Mouse (Mus musculus) lung, embryonic 16.5 days (tissue): ENCODE results near the gene Faf1. TPM values are rescaled to one million over a fixed set of nuclear protein-coding genes. Genes with fewer than 3 reads are reported as not detected.

Source experiments
- ATAC-seq: fragments of 200-750 bp; cut with Nextera tagmentation; 2 replicates; pipeline ENCODE4 v1.8.0; 2017; ENCODE audit warnings: low read depth, mild to moderate bottlenecking, moderate library complexity
- H3K27ac ChIP-seq: fragments of 300-500 bp; sonication (generic); 2 replicates; pipeline ENCODE4 v1.5.1; 2014; ENCODE audit warnings: mild to moderate bottlenecking, control low read depth, low read length
- H3K27me3 ChIP-seq: fragments of 300-500 bp; sonication (generic); 2 replicates; pipeline ENCODE4 v1.6.1; 2014; ENCODE audit warnings: low read depth, low read length, mixed read lengths; ENCODE audit not compliant: control insufficient read depth, insufficient read depth
- H3K36me3 ChIP-seq: fragments of 300-500 bp; sonication (generic); 2 replicates; pipeline ENCODE4 v1.6.1; 2014; ENCODE audit warnings: low read length; ENCODE audit not compliant: control insufficient read depth, insufficient read depth
- H3K4me1 ChIP-seq: fragments of 300-500 bp; sonication (generic); replicated peaks from 2 replicates; pipeline ENCODE4 v1.6.1; 2014; ENCODE audit warnings: low read length, mixed read lengths; ENCODE audit not compliant: control insufficient read depth, insufficient read depth
- H3K4me2 ChIP-seq: fragments of 300-500 bp; sonication (generic); 2 replicates; pipeline ENCODE4 v1.6.1; 2014; ENCODE audit warnings: low read depth, low read length, control low read depth
- H3K4me3 ChIP-seq: fragments of 300-500 bp; sonication (generic); 2 replicates; pipeline ENCODE4 v1.5.1; 2014; ENCODE audit warnings: mild to moderate bottlenecking, low read length, control low read depth
- H3K9ac ChIP-seq: fragments of 300-500 bp; sonication (generic); 2 replicates; pipeline ENCODE4 v1.6.1; 2014; ENCODE audit warnings: low read length, control low read depth
- H3K9me3 ChIP-seq: fragments of 300-500 bp; sonication (generic); 2 replicates; pipeline ENCODE4 v1.6.1; 2016; ENCODE audit warnings: low read length; ENCODE audit not compliant: control insufficient read depth
- WGBS: fragments of 180-500 bp; shearing (Covaris S2); extraction: QIAGEN DNeasy Blood & Tissue Kit; methylation state at CpG from one replicate; pipeline ENCODE4 v1.1.7; 2014; 5-methylcytosine and 5-hydroxymethylcytosine counted together
- polyA plus RNA-seq: library from polyadenylated mRNA; unstranded; fragments of >200 nt; fragmentation: Nextera tagmentation; extraction: Ambion mirVana; gene quantifications from 2 replicates; pipeline ENCODE4 v1.2.1, GENCODE M21; 2015

Faf1 gene
- polyA plus RNA-seq, 1 experiment from 2014 or later = 20.9 TPM

- no peak for ATAC-seq
- H3K9ac ChIP-seq = no peak overlapping the region
- H3K4me3 ChIP-seq = no peak overlapping the region
- no peaks in the 10 kb centered on the region for H3K9me3 ChIP-seq
- no peak overlapping the region for H3K27ac ChIP-seq
- H3K36me3 ChIP-seq = no peaks in the 10 kb centered on the region
- no peaks in the 10 kb centered on the region for H3K4me1 ChIP-seq
- no peaks in the 10 kb centered on the region for H3K27me3 ChIP-seq
- no peak overlapping the region for H3K4me2 ChIP-seq
- WGBS = 75% methylated on average over 5 of the region's 5 CpGs
These were observed 287.3 kb downstream of the Faf1 start for GRCm38 (mm10) chr4:109963570-109964279.

- WGBS = 77% methylated on average over 5 of the region's 5 CpGs
- Histone ChIP-seq H3K9me3 (no peaks in the 10 kb centered on the region), H3K4me2 (no peak overlapping the region), H3K36me3 (no peaks in the 10 kb centered on the region), H3K4me3 (no peak overlapping the region), H3K27me3 (peaks cover 33% of the 10 kb centered on the region), H3K9ac (no peak overlapping the region), H3K4me1 (no peaks in the 10 kb centered on the region), H3K27ac (no peak overlapping the region)
- ATAC-seq = no peak
These were observed 293.2 kb downstream of the Faf1 start for GRCm38 (mm10) chr4:109969561-109969960.

- no peak overlapping the region for H3K4me3 ChIP-seq
- H3K9ac ChIP-seq = no peak overlapping the region
- 2% methylated on average over 20 of the region's 20 CpGs for WGBS
- no peak overlapping the region for H3K27ac ChIP-seq
- H3K27me3 ChIP-seq = peaks cover 76% of the 10 kb centered on the region
- H3K36me3 ChIP-seq = no peaks in the 10 kb centered on the region
- no peaks in the 10 kb centered on the region for H3K9me3 ChIP-seq
- no peak overlapping the region for H3K4me2 ChIP-seq
- peaks cover 14% of the 10 kb centered on the region for H3K4me1 ChIP-seq
- ATAC-seq = no peak
These were observed 297.7 kb downstream of the Faf1 start for GRCm38 (mm10) chr4:109973991-109974654.

GRCm38 (mm10) chr4:109974655-109975380 lies 298.4 kb downstream of the Faf1 start:
- H3K27me3 ChIP-seq = peaks cover 83% of the 10 kb centered on the region
- H3K4me2 ChIP-seq = no peak overlapping the region
- H3K36me3 ChIP-seq = no peaks in the 10 kb centered on the region
- no peaks in the 10 kb centered on the region for H3K9me3 ChIP-seq
- peaks cover 14% of the 10 kb centered on the region for H3K4me1 ChIP-seq
- no peak overlapping the region for H3K27ac ChIP-seq
- H3K4me3 ChIP-seq = no peak overlapping the region
- no peak for ATAC-seq
- 1% methylated on average over 33 of the region's 33 CpGs for WGBS
- H3K9ac ChIP-seq = no peak overlapping the region

GRCm38 (mm10) chr4:109975381-109976240 lies 299.2 kb downstream of the Faf1 start:
- Histone ChIP-seq H3K9ac (no peak overlapping the region), H3K4me2 (no peak overlapping the region), H3K27me3 (peaks cover 91% of the 10 kb centered on the region), H3K36me3 (no peaks in the 10 kb centered on the region), H3K9me3 (no peaks in the 10 kb centered on the region), H3K4me3 (no peak overlapping the region), H3K27ac (no peak overlapping the region), H3K4me1 (peaks cover 14% of the 10 kb centered on the region)
- no peak for ATAC-seq
- 10% methylated on average over 25 of the region's 25 CpGs for WGBS

- no peak overlapping the region for H3K4me2 ChIP-seq
- H3K27ac ChIP-seq = no peak overlapping the region
- H3K9me3 ChIP-seq = no peaks in the 10 kb centered on the region
- H3K4me3 ChIP-seq = no peak overlapping the region
- no peaks in the 10 kb centered on the region for H3K36me3 ChIP-seq
- ATAC-seq = no peak
- no peak overlapping the region for H3K9ac ChIP-seq
- peaks cover 16% of the 10 kb centered on the region for H3K4me1 ChIP-seq
- peaks cover 92% of the 10 kb centered on the region for H3K27me3 ChIP-seq
- WGBS = 2% methylated on average over 34 of the region's 34 CpGs
These were observed 300.1 kb downstream of the Faf1 start for GRCm38 (mm10) chr4:109976273-109977147.

GRCm38 (mm10) chr4:109977148-109978067 lies 301.0 kb downstream of the Faf1 start, which contains the start of gene Dmrta2:
TSS of gene Dmrta2 (plus strand) at chr4:109978053.
- Histone ChIP-seq H3K4me1 (peaks cover 24% of the 10 kb centered on the region), H3K36me3 (no peaks in the 10 kb centered on the region), H3K27me3 (peaks cover 95% of the 10 kb centered on the region), H3K9me3 (no peaks in the 10 kb centered on the region), H3K4me3 (peak within 1 kb of the TSS; percentile 46), H3K27ac (no peak within 1 kb of the TSS), H3K4me2 (peak within 1 kb of the TSS; percentile 71), H3K9ac (peak within 1 kb of the TSS; percentile 48)
- peak; percentile 63 for ATAC-seq
- under 1% methylated on average over 63 of the region's 64 CpGs for WGBS
